Mouse (Mus musculus): ENCODE data around the gene Pfkm. TPM values are rescaled to one million over a fixed set of nuclear protein-coding genes. Genes with fewer than 3 reads are reported as not detected.

Gene Pfkm
- polyA plus RNA-seq, 1 experiment from 2014 or later: 37.2 TPM

DNA sequence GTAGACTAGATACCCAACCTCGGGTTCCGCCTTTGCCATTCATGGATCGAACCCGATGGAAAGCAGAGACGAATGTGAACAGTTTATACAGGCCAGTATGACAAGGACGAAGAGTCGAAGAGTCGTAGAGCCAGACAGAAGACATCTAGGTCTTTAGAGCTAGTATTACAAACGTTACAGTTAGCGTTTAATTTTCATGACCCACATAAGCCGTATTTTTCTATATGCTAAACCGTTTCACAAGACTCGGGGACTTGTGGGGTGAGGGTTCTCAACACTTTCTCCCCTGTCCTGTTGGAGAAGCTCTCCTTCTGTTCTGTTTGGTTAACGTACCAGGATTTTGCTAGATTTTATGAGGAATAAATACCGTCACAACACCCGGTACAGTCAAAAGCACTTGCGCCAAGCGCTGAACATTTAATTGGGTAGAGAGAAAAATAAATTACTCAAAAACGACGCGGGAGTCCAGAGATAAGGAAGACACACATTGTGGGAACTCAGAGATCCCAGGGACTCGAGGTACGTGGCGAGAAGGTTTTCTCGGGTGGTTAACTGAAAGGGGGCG, 88.3 kb downstream of the Pfkm start:
- Histone ChIP-seq H3K4me3 (ENCODE audit: low read depth, low read length) (peak overlapping the region; percentile 50), H3K9ac (ENCODE audit: low read depth, low read length) (0 out of 2 replicates have a peak overlapping the region, but pooled peaks have one; percentile 5), H3K27ac (ENCODE audit: low read depth, low read length) (no peak overlapping the region), H3K36me3 (ENCODE audit: control insufficient read depth, insufficient read depth, low read length) (no peaks in the 10 kb centered on the region), H3K4me2 (peak overlapping the region; percentile 77), H3K9me3 (ENCODE audit: control insufficient read depth, low read length) (no peaks in the 10 kb centered on the region), H3K4me1 (replicated peaks; ENCODE audit: control insufficient read depth, insufficient read depth, low read length) (no peaks in the 10 kb centered on the region), H3K27me3 (replicated peaks; ENCODE audit: control insufficient read depth, insufficient read depth, low read length) (peaks cover 23% of the 10 kb centered on the region)
- DNase-seq (ENCODE audit: low spot score) (no peak), ATAC-seq (replicated peaks; ENCODE audit: low FRiP score) (no peak)
- WGBS: 13% methylated on average over 26 of the region's 26 CpGs

GRCm38 (mm10) chr15:98181132-98181711, 88.8 kb downstream of the Pfkm start:
- no peaks in the 10 kb centered on the region for H3K36me3 ChIP-seq (ENCODE audit: control insufficient read depth, insufficient read depth, low read length)
- no peak overlapping the region for H3K27ac ChIP-seq (ENCODE audit: low read depth, low read length)
- no peak overlapping the region for H3K9ac ChIP-seq (ENCODE audit: low read depth, low read length)
- H3K4me2 ChIP-seq: peak overlapping the region; percentile 77
- H3K4me1 ChIP-seq (replicated peaks; ENCODE audit: control insufficient read depth, insufficient read depth, low read length): no peaks in the 10 kb centered on the region
- H3K9me3 ChIP-seq (ENCODE audit: control insufficient read depth, low read length): no peaks in the 10 kb centered on the region
- DNase-seq (ENCODE audit: low spot score) (peak; percentile 79), ATAC-seq (replicated peaks; ENCODE audit: low FRiP score) (peak; percentile 98)
- peaks cover 23% of the 10 kb centered on the region for H3K27me3 ChIP-seq (replicated peaks; ENCODE audit: control insufficient read depth, insufficient read depth, low read length)
- H3K4me3 ChIP-seq (ENCODE audit: low read depth, low read length): peak overlapping the region; percentile 50
- under 1% methylated on average over 30 of the region's 30 CpGs for WGBS

Other genes with a start within 250 kb of the Pfkm start
- 28.1 and 33.5 TPM in 2 replicates for gene Hdac7, start 248.1 kb upstream of the Pfkm start, polyA plus RNA-seq (2014; fragmentation: Nextera tagmentation; extraction: Ambion mirVana)
- gene Vdr, start 182.0 kb upstream of the Pfkm start, polyA plus RNA-seq (2014; fragmentation: Nextera tagmentation; extraction: Ambion mirVana): 0.96 and 1.2 TPM in 2 replicates
- gene Tmem106c, start 128.4 kb upstream of the Pfkm start, polyA plus RNA-seq (2014; fragmentation: Nextera tagmentation; extraction: Ambion mirVana): 25.7 and 28.0 TPM in 2 replicates
- gene Col2a1, start 87.9 kb upstream of the Pfkm start, polyA plus RNA-seq (2014; fragmentation: Nextera tagmentation; extraction: Ambion mirVana): 6.5 and 7.0 TPM in 2 replicates
- gene Senp1, start 1.2 kb downstream of the Pfkm start, polyA plus RNA-seq (2014; fragmentation: Nextera tagmentation; extraction: Ambion mirVana): 37.9 and 38.6 TPM in 2 replicates
- gene Asb8, start 73.0 kb downstream of the Pfkm start, polyA plus RNA-seq (2014; fragmentation: Nextera tagmentation; extraction: Ambion mirVana): 37.2 and 42.5 TPM in 2 replicates
- not detected in 2 replicates for gene Ccdc184, start 74.6 kb downstream of the Pfkm start, polyA plus RNA-seq (2014; fragmentation: Nextera tagmentation; extraction: Ambion mirVana)
- not detected in 2 replicates for gene Olfr288, start 103.0 kb downstream of the Pfkm start, polyA plus RNA-seq (2014; fragmentation: Nextera tagmentation; extraction: Ambion mirVana)
- not detected in 2 replicates for gene Gm44579, start 128.4 kb downstream of the Pfkm start, polyA plus RNA-seq (2014; fragmentation: Nextera tagmentation; extraction: Ambion mirVana)
- not detected in 2 replicates for gene Olfr287, start 128.5 kb downstream of the Pfkm start, polyA plus RNA-seq (2014; fragmentation: Nextera tagmentation; extraction: Ambion mirVana)
- gene Olfr286, start 141.9 kb downstream of the Pfkm start, polyA plus RNA-seq (2014; fragmentation: Nextera tagmentation; extraction: Ambion mirVana): not detected in 2 replicates
- not detected in 2 replicates for gene H1fnt, start 164.7 kb downstream of the Pfkm start, polyA plus RNA-seq (2014; fragmentation: Nextera tagmentation; extraction: Ambion mirVana)
- 0.18 and 0.27 TPM in 2 replicates for gene Zfp641, start 203.6 kb downstream of the Pfkm start, polyA plus RNA-seq (2014; fragmentation: Nextera tagmentation; extraction: Ambion mirVana)
- gene Olfr285, start 224.8 kb downstream of the Pfkm start, polyA plus RNA-seq (2014; fragmentation: Nextera tagmentation; extraction: Ambion mirVana): not detected in 2 replicates
- gene Olfr284, start 248.4 kb downstream of the Pfkm start, polyA plus RNA-seq (2014; fragmentation: Nextera tagmentation; extraction: Ambion mirVana): not detected in 2 replicates